Mouse (Mus musculus) forebrain, embryonic 10.5 days (tissue): ENCODE measurements around the gene Cbx8. TPM values are rescaled to one million over a fixed set of nuclear protein-coding genes. Genes with fewer than 3 reads are reported as not detected.

Source experiments
- DNase-seq: peaks from one replicate; pipeline ENCODE4 v3.0.0-alpha.2; 2017; ENCODE audit warnings: low spot score; ENCODE audit errors: extremely low spot score
- H3K27ac ChIP-seq: fragments of 300-500 bp; sonication (generic); 2 replicates; pipeline ENCODE4 v1.5.1; 2016; ENCODE audit warnings: mild to moderate bottlenecking
- H3K27me3 ChIP-seq: fragments of 300-500 bp; sonication (generic); 2 replicates; pipeline ENCODE4 v1.6.1; 2016; ENCODE audit warnings: mild to moderate bottlenecking; ENCODE audit not compliant: poor library complexity, severe bottlenecking
- H3K36me3 ChIP-seq: fragments of 300-500 bp; sonication (generic); replicated peaks from 2 replicates; pipeline ENCODE4 v1.6.1; 2016; ENCODE audit warnings: mild to moderate bottlenecking, moderate library complexity
- H3K4me1 ChIP-seq: fragments of 300-500 bp; sonication (generic); 2 replicates; pipeline ENCODE4 v1.6.1; 2016
- H3K4me3 ChIP-seq: fragments of 300-500 bp; sonication (generic); 2 replicates; pipeline ENCODE4 v1.5.1; 2016; ENCODE audit warnings: mild to moderate bottlenecking, moderate library complexity
- H3K9me3 ChIP-seq: fragments of 300-500 bp; sonication (generic); 2 replicates; pipeline ENCODE4 v1.6.1; 2016; ENCODE audit warnings: mild to moderate bottlenecking, moderate library complexity
- WGBS: fragments of 180-500 bp; shearing (Covaris S2); methylation state at CpG from one replicate; pipeline ENCODE4 v1.1.7; 2016; 5-methylcytosine and 5-hydroxymethylcytosine counted together
- polyA plus RNA-seq: library from polyadenylated mRNA; unstranded; fragments of >200 nt; fragmentation: Nextera tagmentation; extraction: Ambion mirVana; gene quantifications from 2 replicates; pipeline ENCODE4 v1.2.1, GENCODE M21; 2016

The Cbx8 gene
- polyA plus RNA-seq, 1 experiment from 2014 or later: 9.5 TPM

- Histone ChIP-seq H3K4me1 (peaks cover 98% of the 10 kb centered on the region), H3K27ac (no peak overlapping the region)
- WGBS: 3% methylated on average over 20 of the region's 20 CpGs
Measured at GRCm38 (mm10) chr11:119082638-119083599, 42.1 kb upstream of the Cbx8 start.

GRCm38 (mm10) chr11:119081839-119082637 is 41.3 kb upstream of the Cbx8 start:
- DNase-seq: peak; percentile 74
- 4% methylated on average over 21 of the region's 21 CpGs for WGBS
- H3K4me1 ChIP-seq: peaks cover 93% of the 10 kb centered on the region

More at GRCm38 (mm10) chr11:119082638-119083599, 42.1 kb upstream of the Cbx8 start:
- Histone ChIP-seq H3K36me3 (peaks cover 15% of the 10 kb centered on the region; the same call in 1 of the 2 replicates), H3K9me3 (peaks cover 2% of the 10 kb centered on the region; the same call in 1 of the 2 replicates), H3K27me3 (peaks cover 94% of the 10 kb centered on the region), H3K4me3 (peak overlapping the region; percentile 88)
- no peak for DNase-seq

GRCm38 (mm10) chr11:119081148-119081838 is 40.5 kb upstream of the Cbx8 start:
- no peak overlapping the region for H3K27ac ChIP-seq
- H3K9me3 ChIP-seq: peaks cover 5% of the 10 kb centered on the region; the same call in 1 of the 2 replicates
- H3K36me3 ChIP-seq: peaks cover 15% of the 10 kb centered on the region; the same call in 1 of the 2 replicates
- H3K4me1 ChIP-seq: peaks cover 85% of the 10 kb centered on the region
- DNase-seq: no peak
- peak overlapping the region; percentile 19 for H3K4me3 ChIP-seq
- 2% methylated on average over 47 of the region's 47 CpGs for WGBS
- peaks cover 94% of the 10 kb centered on the region for H3K27me3 ChIP-seq

More at GRCm38 (mm10) chr11:119081839-119082637, 41.3 kb upstream of the Cbx8 start:
- H3K36me3 ChIP-seq: peaks cover 15% of the 10 kb centered on the region; the same call in 1 of the 2 replicates
- H3K4me3 ChIP-seq: peak overlapping the region; percentile 88
- no peak overlapping the region for H3K27ac ChIP-seq
- peaks cover 5% of the 10 kb centered on the region; the same call in 1 of the 2 replicates for H3K9me3 ChIP-seq
- H3K27me3 ChIP-seq: peaks cover 94% of the 10 kb centered on the region

GRCm38 (mm10) chr11:119080461-119081147 is 39.8 kb upstream of the Cbx8 start:
- Histone ChIP-seq H3K36me3 (peaks cover 15% of the 10 kb centered on the region; the same call in 1 of the 2 replicates), H3K9me3 (peaks cover 5% of the 10 kb centered on the region; the same call in 1 of the 2 replicates), H3K27ac (no peak overlapping the region), H3K4me1 (peaks cover 78% of the 10 kb centered on the region), H3K27me3 (peaks cover 95% of the 10 kb centered on the region), H3K4me3 (peak overlapping the region; percentile 19)
- WGBS: 4% methylated on average over 33 of the region's 33 CpGs
- no peak for DNase-seq

- H3K9me3 ChIP-seq: peaks cover 5% of the 10 kb centered on the region; the same call in 1 of the 2 replicates
- no peak for DNase-seq
- peak overlapping the region; percentile 77 for H3K27ac ChIP-seq
- peaks cover 100% of the 10 kb centered on the region for H3K27me3 ChIP-seq
- peaks cover 67% of the 10 kb centered on the region for H3K4me1 ChIP-seq
- peaks cover 15% of the 10 kb centered on the region; the same call in 1 of the 2 replicates for H3K36me3 ChIP-seq
- 3% methylated on average over 7 of the region's 7 CpGs for WGBS
- H3K4me3 ChIP-seq: peak overlapping the region; percentile 34
Measured at GRCm38 (mm10) chr11:119079445-119079837, 38.7 kb upstream of the Cbx8 start.

- H3K4me1 ChIP-seq: peaks cover 65% of the 10 kb centered on the region
- peaks cover 5% of the 10 kb centered on the region; the same call in 1 of the 2 replicates for H3K9me3 ChIP-seq
- peak; percentile 67 for DNase-seq
- H3K27ac ChIP-seq: peak overlapping the region; percentile 77
- peak overlapping the region; percentile 34 for H3K4me3 ChIP-seq
- 2% methylated on average over 24 of the region's 27 CpGs for WGBS
- peaks cover 100% of the 10 kb centered on the region for H3K27me3 ChIP-seq
- peaks cover 15% of the 10 kb centered on the region; the same call in 1 of the 2 replicates for H3K36me3 ChIP-seq
Measured at GRCm38 (mm10) chr11:119078691-119079444, 38.1 kb upstream of the Cbx8 start.

GRCm38 (mm10) chr11:119077755-119078154 is 37.0 kb upstream of the Cbx8 start:
- peak overlapping the region; percentile 34; the same call in 1 of the 2 replicates for H3K4me3 ChIP-seq
- H3K4me1 ChIP-seq: peaks cover 65% of the 10 kb centered on the region
- DNase-seq: no peak
- peak overlapping the region; percentile 77; the same call in 1 of the 2 replicates for H3K27ac ChIP-seq
- peaks cover 100% of the 10 kb centered on the region for H3K27me3 ChIP-seq
- 77% methylated on average over 4 of the region's 4 CpGs for WGBS
- H3K9me3 ChIP-seq: peaks cover 5% of the 10 kb centered on the region; the same call in 1 of the 2 replicates
- peaks cover 15% of the 10 kb centered on the region; the same call in 1 of the 2 replicates for H3K36me3 ChIP-seq

GRCm38 (mm10) chr11:119075805-119076204 is 35.0 kb upstream of the Cbx8 start:
- DNase-seq: no peak
- peaks cover 5% of the 10 kb centered on the region; the same call in 1 of the 2 replicates for H3K9me3 ChIP-seq
- peaks cover 100% of the 10 kb centered on the region for H3K27me3 ChIP-seq
- 94% methylated on average over 5 of the region's 5 CpGs for WGBS
- H3K27ac ChIP-seq: no peak overlapping the region
- H3K36me3 ChIP-seq: peaks cover 4% of the 10 kb centered on the region; the same call in 1 of the 2 replicates
- peaks cover 46% of the 10 kb centered on the region for H3K4me1 ChIP-seq
- H3K4me3 ChIP-seq: no peak overlapping the region

- H3K27ac ChIP-seq: no peak overlapping the region
- no peak for DNase-seq
Measured at GRCm38 (mm10) chr11:119073876-119074433, 33.2 kb upstream of the Cbx8 start.

GRCm38 (mm10) chr11:119072986-119073385 is 32.2 kb upstream of the Cbx8 start:
- no peak overlapping the region for H3K27ac ChIP-seq

More at GRCm38 (mm10) chr11:119073876-119074433, 33.2 kb upstream of the Cbx8 start:
- Histone ChIP-seq H3K4me3 (no peak overlapping the region), H3K9me3 (peaks cover 5% of the 10 kb centered on the region; the same call in 1 of the 2 replicates), H3K36me3 (no peaks in the 10 kb centered on the region), H3K4me1 (peaks cover 30% of the 10 kb centered on the region), H3K27me3 (peaks cover 82% of the 10 kb centered on the region)
- 73% methylated on average over 6 of the region's 6 CpGs for WGBS

More at GRCm38 (mm10) chr11:119072986-119073385, 32.2 kb upstream of the Cbx8 start:
- no peak for DNase-seq
- Histone ChIP-seq H3K36me3 (no peaks in the 10 kb centered on the region), H3K4me1 (peaks cover 20% of the 10 kb centered on the region), H3K9me3 (peaks cover 4% of the 10 kb centered on the region; the same call in 1 of the 2 replicates), H3K4me3 (no peak overlapping the region), H3K27me3 (peaks cover 72% of the 10 kb centered on the region)
- WGBS: 68% methylated on average over 6 of the region's 6 CpGs
